Mouse (Mus musculus): ENCODE results near the gene Eif3a. TPM values are rescaled to one million over a fixed set of nuclear protein-coding genes. Genes with fewer than 3 reads are reported as not detected.

The Eif3a gene
- polyA plus RNA-seq, 1 experiment from 2014 or later: 144 TPM

GRCm38 (mm10) chr19:60782034-60782433, 8.4 kb downstream of the Eif3a start:
- Histone ChIP-seq H3K4me2 (replicated peaks; ENCODE audit: low read depth, low read length) (no peak overlapping the region), H3K27ac (ENCODE audit: low read length) (no peak overlapping the region), H3K4me3 (ENCODE audit: low read length) (no peak overlapping the region), H3K9me3 (ENCODE audit: low read length) (no peaks in the 10 kb centered on the region), H3K4me1 (ENCODE audit: insufficient read depth, low read length) (peaks cover 12% of the 10 kb centered on the region), H3K36me3 (ENCODE audit: insufficient read depth, low read length) (peaks cover 28% of the 10 kb centered on the region), H3K9ac (replicated peaks; ENCODE audit: low read length) (no peak overlapping the region), H3K27me3 (ENCODE audit: insufficient read depth, low read length) (no peaks in the 10 kb centered on the region)
- WGBS: 86% methylated on average over 3 of the region's 3 CpGs
- ATAC-seq (ENCODE audit: low FRiP score, low TSS enrichment): no peak

GRCm38 (mm10) chr19:60773366-60773765, 17.1 kb downstream of the Eif3a start:
- Histone ChIP-seq H3K36me3 (ENCODE audit: insufficient read depth, low read length) (peaks cover 61% of the 10 kb centered on the region), H3K4me3 (ENCODE audit: low read length) (no peak overlapping the region), H3K4me1 (ENCODE audit: insufficient read depth, low read length) (no peaks in the 10 kb centered on the region), H3K27me3 (ENCODE audit: insufficient read depth, low read length) (no peaks in the 10 kb centered on the region), H3K9me3 (ENCODE audit: low read length) (no peaks in the 10 kb centered on the region), H3K9ac (replicated peaks; ENCODE audit: low read length) (no peak overlapping the region), H3K27ac (ENCODE audit: low read length) (no peak overlapping the region), H3K4me2 (replicated peaks; ENCODE audit: low read depth, low read length) (no peak overlapping the region)
- no peak for ATAC-seq (ENCODE audit: low FRiP score, low TSS enrichment)
- WGBS: 87% methylated on average over 6 of the region's 6 CpGs

- peaks cover 26% of the 10 kb centered on the region for H3K36me3 ChIP-seq (ENCODE audit: insufficient read depth, low read length)
- no peaks in the 10 kb centered on the region for H3K9me3 ChIP-seq (ENCODE audit: low read length)
- H3K9ac ChIP-seq (replicated peaks; ENCODE audit: low read length): no peak overlapping the region
- H3K4me3 ChIP-seq (ENCODE audit: low read length): no peak overlapping the region
- H3K27ac ChIP-seq (ENCODE audit: low read length): no peak overlapping the region
- H3K4me1 ChIP-seq (ENCODE audit: insufficient read depth, low read length): peaks cover 12% of the 10 kb centered on the region
- no peak overlapping the region for H3K4me2 ChIP-seq (replicated peaks; ENCODE audit: low read depth, low read length)
- 85% methylated on average over 4 of the region's 4 CpGs for WGBS
- no peak for ATAC-seq (ENCODE audit: low FRiP score, low TSS enrichment)
- 0 out of 2 replicates have a peak, but pooled peaks cover 4% of the 10 kb centered on the region for H3K27me3 ChIP-seq (ENCODE audit: insufficient read depth, low read length)
Observed at GRCm38 (mm10) chr19:60758896-60759835, 31.3 kb downstream of the Eif3a start.

- H3K9me3 ChIP-seq (ENCODE audit: low read length): no peaks in the 10 kb centered on the region
- H3K36me3 ChIP-seq (ENCODE audit: insufficient read depth, low read length): peaks cover 10% of the 10 kb centered on the region; the same call in 1 of the 2 replicates
- no peak overlapping the region for H3K27ac ChIP-seq (ENCODE audit: low read length)
- H3K9ac ChIP-seq (replicated peaks; ENCODE audit: low read length): peak overlapping the region; percentile 69
- peaks cover 12% of the 10 kb centered on the region for H3K4me1 ChIP-seq (ENCODE audit: insufficient read depth, low read length)
- 4% methylated on average over 25 of the region's 25 CpGs for WGBS
- H3K27me3 ChIP-seq (ENCODE audit: insufficient read depth, low read length): 0 out of 2 replicates have a peak, but pooled peaks cover 4% of the 10 kb centered on the region
- peak overlapping the region; percentile 81 for H3K4me3 ChIP-seq (ENCODE audit: low read length)
- no peak for ATAC-seq (ENCODE audit: low FRiP score, low TSS enrichment)
- H3K4me2 ChIP-seq (replicated peaks; ENCODE audit: low read depth, low read length): peak overlapping the region; percentile 100
Observed at GRCm38 (mm10) chr19:60757099-60757785, 33.2 kb downstream of the Eif3a start.

GRCm38 (mm10) chr19:60756192-60757098, 34.0 kb downstream of the Eif3a start:
- Histone ChIP-seq H3K9ac (replicated peaks; ENCODE audit: low read length) (peak overlapping the region; percentile 69), H3K36me3 (ENCODE audit: insufficient read depth, low read length) (peaks cover 6% of the 10 kb centered on the region; the same call in 1 of the 2 replicates), H3K4me2 (replicated peaks; ENCODE audit: low read depth, low read length) (peak overlapping the region; percentile 100), H3K27me3 (ENCODE audit: insufficient read depth, low read length) (0 out of 2 replicates have a peak, but pooled peaks cover 4% of the 10 kb centered on the region), H3K4me1 (ENCODE audit: insufficient read depth, low read length) (peaks cover 12% of the 10 kb centered on the region), H3K9me3 (ENCODE audit: low read length) (no peaks in the 10 kb centered on the region), H3K4me3 (ENCODE audit: low read length) (peak overlapping the region; percentile 81), H3K27ac (ENCODE audit: low read length) (peak overlapping the region; percentile 7; the same call in 1 of the 2 replicates)
- WGBS: under 1% methylated on average over 104 of the region's 115 CpGs
- peak; percentile 80 for ATAC-seq (ENCODE audit: low FRiP score, low TSS enrichment)

GRCm38 (mm10) chr19:60755438-60756191, 34.8 kb downstream of the Eif3a start, which contains the start of gene Nanos1:
Nanos1 (plus strand) TSS chr19:60755987.
- Histone ChIP-seq H3K4me2 (replicated peaks; ENCODE audit: low read depth, low read length) (peak within 1 kb of the TSS; percentile 100), H3K27ac (ENCODE audit: low read length) (peak within 1 kb of the TSS; percentile 7; the same call in 1 of the 2 replicates), H3K36me3 (ENCODE audit: insufficient read depth, low read length) (peaks cover 6% of the 10 kb centered on the region; the same call in 1 of the 2 replicates), H3K9me3 (ENCODE audit: low read length) (no peaks in the 10 kb centered on the region), H3K4me1 (ENCODE audit: insufficient read depth, low read length) (peaks cover 12% of the 10 kb centered on the region), H3K9ac (replicated peaks; ENCODE audit: low read length) (peak within 1 kb of the TSS; percentile 69), H3K27me3 (ENCODE audit: insufficient read depth, low read length) (0 out of 2 replicates have a peak, but pooled peaks cover 4% of the 10 kb centered on the region), H3K4me3 (ENCODE audit: low read length) (peak within 1 kb of the TSS; percentile 81)
- peak; percentile 95 for ATAC-seq (ENCODE audit: low FRiP score, low TSS enrichment)
- under 1% methylated on average over 48 of the region's 58 CpGs for WGBS

GRCm38 (mm10) chr19:60747801-60748200, 42.7 kb downstream of the Eif3a start:
- WGBS: 83% methylated on average over 1 of the region's 1 CpGs
- Histone ChIP-seq H3K4me1 (ENCODE audit: insufficient read depth, low read length) (no peaks in the 10 kb centered on the region), H3K4me2 (replicated peaks; ENCODE audit: low read depth, low read length) (no peak overlapping the region), H3K36me3 (ENCODE audit: insufficient read depth, low read length) (no peaks in the 10 kb centered on the region), H3K27me3 (ENCODE audit: insufficient read depth, low read length) (no peaks in the 10 kb centered on the region), H3K27ac (ENCODE audit: low read length) (no peak overlapping the region), H3K9ac (replicated peaks; ENCODE audit: low read length) (no peak overlapping the region), H3K4me3 (ENCODE audit: low read length) (no peak overlapping the region), H3K9me3 (ENCODE audit: low read length) (no peaks in the 10 kb centered on the region)
- no peak for ATAC-seq (ENCODE audit: low FRiP score, low TSS enrichment)

- WGBS: 79% methylated on average over 5 of the region's 5 CpGs
- H3K36me3 ChIP-seq (ENCODE audit: insufficient read depth, low read length): no peaks in the 10 kb centered on the region
- H3K4me3 ChIP-seq (ENCODE audit: low read length): no peak overlapping the region
- no peak for ATAC-seq (ENCODE audit: low FRiP score, low TSS enrichment)
- no peaks in the 10 kb centered on the region for H3K27me3 ChIP-seq (ENCODE audit: insufficient read depth, low read length)
- H3K4me2 ChIP-seq (replicated peaks; ENCODE audit: low read depth, low read length): no peak overlapping the region
- H3K9ac ChIP-seq (replicated peaks; ENCODE audit: low read length): no peak overlapping the region
- no peaks in the 10 kb centered on the region for H3K9me3 ChIP-seq (ENCODE audit: low read length)
- no peaks in the 10 kb centered on the region for H3K4me1 ChIP-seq (ENCODE audit: insufficient read depth, low read length)
- no peak overlapping the region for H3K27ac ChIP-seq (ENCODE audit: low read length)
Observed at GRCm38 (mm10) chr19:60743767-60744547, 46.5 kb downstream of the Eif3a start.

All from kidney, embryonic 16.5 days (tissue).